Mouse (Mus musculus): ENCODE results near the gene 1600015I10Rik. TPM values are rescaled to one million over a fixed set of nuclear protein-coding genes. Genes with fewer than 3 reads are reported as not detected.

1600015I10Rik gene
- polyA plus RNA-seq, 1 experiment from 2014 or later = not detected

Other genes starting within 250 kb of the 1600015I10Rik start
- gene Gimap4, start 245.3 kb upstream of the 1600015I10Rik start, polyA plus RNA-seq (2014; fragmentation: Nextera tagmentation; extraction: Ambion mirVana) = 0.33 and 1.4 TPM in 2 replicates
- 5.8 and 8.9 TPM in 2 replicates for gene Gimap6, start 221.7 kb upstream of the 1600015I10Rik start, polyA plus RNA-seq (2014; fragmentation: Nextera tagmentation; extraction: Ambion mirVana)
- not detected in 2 replicates for gene Gm28053, start 211.3 kb upstream of the 1600015I10Rik start, polyA plus RNA-seq (2014; fragmentation: Nextera tagmentation; extraction: Ambion mirVana)
- not detected in 2 replicates for gene Gimap7, start 211.3 kb upstream of the 1600015I10Rik start, polyA plus RNA-seq (2014; fragmentation: Nextera tagmentation; extraction: Ambion mirVana)
- gene Gimap1, start 190.8 kb upstream of the 1600015I10Rik start, polyA plus RNA-seq (2014; fragmentation: Nextera tagmentation; extraction: Ambion mirVana) = 2.8 and 4.9 TPM in 2 replicates
- 0.84 and 1.5 TPM in 2 replicates for gene Gimap5, start 183.7 kb upstream of the 1600015I10Rik start, polyA plus RNA-seq (2014; fragmentation: Nextera tagmentation; extraction: Ambion mirVana)
- not detected in 2 replicates for gene Gimap3, start 159.0 kb upstream of the 1600015I10Rik start, polyA plus RNA-seq (2014; fragmentation: Nextera tagmentation; extraction: Ambion mirVana)
- gene Tmem176a, start 89.0 kb upstream of the 1600015I10Rik start, polyA plus RNA-seq (2014; fragmentation: Nextera tagmentation; extraction: Ambion mirVana) = 16.7 and 26.9 TPM in 2 replicates
- 88.1 and 135 TPM in 2 replicates for gene Tmem176b, start 88.4 kb upstream of the 1600015I10Rik start, polyA plus RNA-seq (2014; fragmentation: Nextera tagmentation; extraction: Ambion mirVana)
- gene Aoc1, start 57.0 kb upstream of the 1600015I10Rik start, polyA plus RNA-seq (2014; fragmentation: Nextera tagmentation; extraction: Ambion mirVana) = not detected in 2 replicates
- gene Doxl2, start 45.1 kb downstream of the 1600015I10Rik start, polyA plus RNA-seq (2014; fragmentation: Nextera tagmentation; extraction: Ambion mirVana) = not detected in 2 replicates
- not detected in 2 replicates for gene Svs1, start 57.0 kb downstream of the 1600015I10Rik start, polyA plus RNA-seq (2014; fragmentation: Nextera tagmentation; extraction: Ambion mirVana)
- gene Gpnmb, start 106.7 kb downstream of the 1600015I10Rik start, polyA plus RNA-seq (2014; fragmentation: Nextera tagmentation; extraction: Ambion mirVana) = 0.14 and 0.21 TPM in 2 replicates
- 62.8 and 71.1 TPM in 2 replicates for gene Malsu1, start 143.9 kb downstream of the 1600015I10Rik start, polyA plus RNA-seq (2014; fragmentation: Nextera tagmentation; extraction: Ambion mirVana)